Mouse (Mus musculus) liver, embryonic 14.5 days (tissue): ENCODE measurements around the gene Gas2l3. TPM values are rescaled to one million over a fixed set of nuclear protein-coding genes. Genes with fewer than 3 reads are reported as not detected.
A peak's percentile ranks its signal among the peaks of the same experiment; 100 is the strongest.

ENCODE experiments used
- ATAC-seq: fragments of 200-750 bp; cut with Nextera tagmentation; 2 replicates; pipeline ENCODE4 v1.8.0; 2017; ENCODE audit warnings: moderate number of reproducible peaks, mild to moderate bottlenecking, moderate library complexity; ENCODE audit not compliant: insufficient read depth
- DNase-seq, 3 experiments: peaks; one replicate each; pipeline ENCODE4 v3.0.0-alpha.2; 2012 to 2013; ENCODE audit warnings: low read depth in 3 of 3, low spot score in 3 of 3
- H3K27ac ChIP-seq: fragments of 300-500 bp; sonication (generic); 2 replicates; pipeline ENCODE4 v1.5.1; 2014; ENCODE audit warnings: moderate library complexity, mild to moderate bottlenecking, control low read depth, inconsistent platforms
- H3K27me3 ChIP-seq: fragments of 300-500 bp; sonication (generic); 2 replicates; pipeline ENCODE4 v1.6.1; 2014; ENCODE audit warnings: mild to moderate bottlenecking, low read length, moderate library complexity; ENCODE audit not compliant: control insufficient read depth, insufficient read depth
- H3K36me3 ChIP-seq: fragments of 300-500 bp; sonication (generic); replicated peaks from 2 replicates; pipeline ENCODE4 v1.6.1; 2014; ENCODE audit warnings: low read depth; ENCODE audit not compliant: control insufficient read depth, insufficient read depth
- H3K4me1 ChIP-seq, 2 experiments: fragments of 200-500 bp in 1 of 2; fragments of 300-500 bp in 1 of 2; sonication (generic) in 1 of 2; replicated peaks; 2 replicates each; pipeline ENCODE4 v1.6.1; 2012 to 2014; ENCODE audit warnings: antibody characterized with exemption in 1 of 2, inconsistent platforms in 1 of 2, low read length in 1 of 2; ENCODE audit not compliant: control insufficient read depth in 2 of 2, insufficient read depth in 2 of 2
- H3K4me2 ChIP-seq: fragments of 300-500 bp; sonication (generic); 2 replicates; pipeline ENCODE4 v1.6.1; 2014; ENCODE audit warnings: low read depth, mild to moderate bottlenecking, control low read depth, moderate library complexity
- H3K4me3 ChIP-seq, 2 experiments: fragments of 200-500 bp in 1 of 2; fragments of 300-500 bp in 1 of 2; sonication (generic) in 1 of 2; 2 replicates each; pipeline ENCODE4 v1.5.1; 2012 to 2014; ENCODE audit warnings: low read depth in 2 of 2, low read length in 2 of 2, mild to moderate bottlenecking in 2 of 2, control low read depth in 1 of 2, inconsistent platforms in 1 of 2, moderate library complexity in 1 of 2; ENCODE audit not compliant: insufficient read depth in 1 of 2
- H3K9ac ChIP-seq: fragments of 300-500 bp; sonication (generic); replicated peaks from 2 replicates; pipeline ENCODE4 v1.6.1; 2014; ENCODE audit warnings: mild to moderate bottlenecking, control low read depth, moderate library complexity
- H3K9me3 ChIP-seq: fragments of 300-500 bp; sonication (generic); 2 replicates; pipeline ENCODE4 v1.6.1; 2016; ENCODE audit warnings: low read length, mixed read lengths; ENCODE audit not compliant: control insufficient read depth
- CTCF ChIP-seq: IDR thresholded peaks from 2 replicates; pipeline ENCODE4 v1.5.1; 2016; ENCODE audit warnings: antibody characterized with exemption, low read depth, control low read depth
- EP300 ChIP-seq: IDR thresholded peaks from 2 replicates; pipeline ENCODE4 v1.6.1; 2016; ENCODE audit warnings: antibody characterized with exemption, low read depth
- WGBS: fragments of 180-500 bp; shearing (Covaris S2); extraction: QIAGEN DNeasy Blood & Tissue Kit; methylation state at CpG from one replicate; pipeline ENCODE4 v1.1.7; 2014; ENCODE audit not compliant: insufficient replicate concordance; 5-methylcytosine and 5-hydroxymethylcytosine counted together
- polyA plus RNA-seq, 2 experiments: library from polyadenylated mRNA; depleted of rRNA in 1 of 2; stranded (reverse) in 1 of 2; unstranded in 1 of 2; fragments of >200 nt; fragmentation: Nextera tagmentation in 1 of 2; extraction: Ambion mirVana in 1 of 2; gene quantifications; 2 replicates each; pipeline versions ENCODE4 v1.2.1 to v1.2.3; 2012 to 2014

Gene Gas2l3
- polyA plus RNA-seq, 2 experiments, result 2.7 to 3.6 TPM

DNA sequence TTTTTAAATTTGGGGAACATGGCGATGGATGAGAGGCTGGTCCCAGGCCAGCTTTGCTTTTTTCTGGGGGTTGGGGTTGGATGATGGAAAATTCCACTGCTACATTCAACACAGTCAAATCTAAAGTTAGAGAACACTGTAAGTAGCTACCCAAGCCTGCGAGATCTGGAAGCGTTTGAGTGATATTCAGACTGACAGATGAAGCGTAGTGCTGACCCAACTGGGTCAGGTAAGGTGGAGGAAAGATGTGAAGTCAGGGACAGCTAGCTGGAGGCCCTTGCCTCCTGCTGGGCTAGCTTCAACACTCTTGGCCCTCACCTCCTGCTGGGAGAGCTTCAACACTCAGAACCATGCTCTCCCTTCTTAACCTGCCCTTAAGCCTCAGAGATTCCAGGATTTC is 38.8 kb downstream of the Gas2l3 start:
- no peaks in the 10 kb centered on the region for H3K36me3 ChIP-seq
- no peak for ATAC-seq
- WGBS, result 68% methylated on average over 4 of the region's 4 CpGs
- H3K27ac ChIP-seq, result no peak overlapping the region
- DNase-seq, result no peak
- no peak overlapping the region for H3K4me2 ChIP-seq
- no peak overlapping the region for H3K4me3 ChIP-seq
- H3K9ac ChIP-seq, result no peak overlapping the region
- H3K27me3 ChIP-seq, result no peaks in the 10 kb centered on the region
- H3K4me1 ChIP-seq, result peaks cover 2 to 5% of the 10 kb centered on the region in 2 experiments
- no peaks in the 10 kb centered on the region; the same call in 1 of the 2 replicates for H3K9me3 ChIP-seq
- TF ChIP-seq CTCF (no peak), EP300 (no peak)

DNA sequence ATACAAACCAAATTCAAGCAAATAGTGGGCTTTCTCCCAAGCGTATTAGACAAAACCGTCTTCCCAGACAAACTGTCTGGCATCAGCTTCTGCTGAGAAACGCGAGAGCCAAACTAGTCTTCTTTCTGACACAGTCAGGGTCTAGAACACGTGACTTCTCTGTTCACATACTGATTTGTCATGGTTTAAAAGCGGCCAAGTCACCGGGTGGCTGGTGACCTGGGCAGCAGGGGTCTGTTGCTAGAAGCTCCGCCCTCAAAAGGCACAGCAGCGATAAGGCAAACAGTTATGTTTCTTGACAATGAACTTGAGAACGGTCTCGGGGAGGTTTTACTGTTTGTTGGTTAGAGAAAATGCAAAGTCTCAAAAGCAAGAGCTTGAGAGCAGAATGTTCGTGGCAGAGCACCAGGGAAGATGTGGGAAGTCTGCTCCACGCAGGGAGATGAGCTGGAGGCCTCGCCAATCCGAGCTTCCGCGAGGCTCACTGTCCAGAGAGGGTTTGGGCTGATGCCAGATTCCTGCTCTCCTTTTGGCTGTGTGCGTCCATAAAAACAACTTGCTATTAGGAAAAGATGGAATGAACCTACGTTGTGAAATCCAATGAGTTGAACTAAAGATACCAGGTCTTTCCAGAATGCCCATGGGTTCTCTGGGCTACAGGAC is 43.0 kb downstream of the Gas2l3 start:
- DNase-seq, result no peak
- no peak for ATAC-seq
- H3K27me3 ChIP-seq, result no peaks in the 10 kb centered on the region

DNA sequence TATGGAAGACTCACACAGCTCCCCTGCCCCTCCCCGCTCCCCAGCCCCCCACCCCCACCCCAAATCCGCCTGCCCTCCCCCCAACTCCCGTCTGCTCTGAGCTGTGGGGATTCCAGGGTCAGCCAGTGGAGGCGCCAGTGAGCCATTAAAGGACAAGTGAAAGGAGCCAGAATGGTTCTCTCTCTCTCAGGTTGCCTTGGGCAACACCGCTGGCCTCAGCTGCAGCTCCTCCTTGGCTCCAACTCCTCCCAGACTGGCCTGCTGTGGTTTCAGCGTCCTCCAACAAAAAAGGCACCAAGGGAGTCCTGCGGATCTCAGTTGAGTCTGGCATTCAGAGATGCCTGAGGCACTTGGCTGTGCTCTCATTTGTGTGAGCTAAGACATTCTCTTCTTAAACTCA is 47.9 kb downstream of the Gas2l3 start:
- no peak overlapping the region for H3K4me3 ChIP-seq
- no peaks in the 10 kb centered on the region; the same call in 1 of the 2 replicates for H3K9me3 ChIP-seq
- peak overlapping the region; percentile 38 for H3K4me2 ChIP-seq
- H3K27me3 ChIP-seq, result no peaks in the 10 kb centered on the region
- no peaks in the 10 kb centered on the region for H3K36me3 ChIP-seq
- TF ChIP-seq CTCF (peak; percentile 67), EP300 (no peak)
- no peak overlapping the region for H3K27ac ChIP-seq
- DNase-seq, result peak in 1 of 3 experiments; percentile 14
- 0 out of 4 replicates have a peak, but pooled peaks cover 0 to 1% of the 10 kb centered on the region in 2 experiments for H3K4me1 ChIP-seq
- H3K9ac ChIP-seq, result no peak overlapping the region
- ATAC-seq, result peak; percentile 37; the same call in 1 of the 2 replicates
- WGBS, result 1% methylated on average over 7 of the region's 7 CpGs

More for the DNA sequence above, 43.0 kb downstream of the Gas2l3 start:
- no peak overlapping the region for H3K4me3 ChIP-seq
- no peaks in the 10 kb centered on the region for H3K4me1 ChIP-seq
- WGBS, result 76% methylated on average over 19 of the region's 19 CpGs
- H3K36me3 ChIP-seq, result no peaks in the 10 kb centered on the region
- no peak for TF ChIP-seq EP300
- no peak for TF ChIP-seq CTCF
- H3K9ac ChIP-seq, result no peak overlapping the region
- no peaks in the 10 kb centered on the region; the same call in 1 of the 2 replicates for H3K9me3 ChIP-seq
- no peak overlapping the region for H3K27ac ChIP-seq
- no peak overlapping the region for H3K4me2 ChIP-seq

DNA sequence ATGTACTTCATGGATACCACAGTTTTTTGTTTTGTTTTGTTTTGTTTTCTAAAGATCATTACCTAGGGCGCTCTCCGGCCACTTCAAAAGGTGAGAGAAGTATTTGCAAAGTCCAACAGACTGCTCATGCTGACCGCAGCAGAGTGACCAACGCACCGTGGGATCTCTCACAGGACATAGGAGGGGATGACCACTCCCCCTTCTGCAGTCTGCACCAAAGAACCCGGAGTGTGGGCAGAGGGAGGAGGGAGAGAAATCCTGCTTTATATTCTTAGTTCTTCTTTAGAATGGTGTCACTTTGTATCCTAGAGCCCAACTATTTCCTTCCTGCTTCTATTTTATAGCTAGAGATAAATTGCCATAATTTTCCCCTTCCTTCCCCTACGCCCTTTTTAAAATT is 48.4 kb downstream of the Gas2l3 start:
- Histone ChIP-seq H3K9ac (no peak overlapping the region), H3K4me1 (0 out of 4 replicates have a peak, but pooled peaks cover 0 to 1% of the 10 kb centered on the region in 2 experiments), H3K4me2 (0 out of 2 replicates have a peak overlapping the region, but pooled peaks have one; percentile 38), H3K36me3 (no peaks in the 10 kb centered on the region), H3K27ac (no peak overlapping the region), H3K9me3 (no peaks in the 10 kb centered on the region; the same call in 1 of the 2 replicates), H3K4me3 (no peak overlapping the region), H3K27me3 (no peaks in the 10 kb centered on the region)
- TF ChIP-seq CTCF (no peak), EP300 (no peak)
- DNase-seq (no peak), ATAC-seq (no peak)
- 29% methylated on average over 7 of the region's 7 CpGs for WGBS

DNA sequence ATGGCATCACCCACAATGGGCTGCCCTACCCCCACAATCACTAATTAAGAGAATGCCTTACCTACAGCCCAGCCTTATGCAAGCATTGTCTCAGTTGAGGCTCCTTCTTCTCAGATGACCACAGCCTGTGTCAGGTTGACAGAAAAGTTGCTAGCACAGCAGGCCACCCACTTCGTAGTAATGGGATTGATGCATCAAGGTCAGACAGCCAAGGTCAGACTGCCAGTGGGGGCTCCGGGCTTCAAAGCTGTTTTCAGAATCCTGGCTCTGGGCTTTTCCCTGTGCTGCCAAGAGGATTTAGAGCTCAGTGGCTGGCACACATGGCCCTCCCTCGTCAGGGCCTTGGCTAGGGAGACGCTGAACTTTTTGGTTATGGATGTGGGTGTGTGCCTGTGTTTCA is 51.1 kb downstream of the Gas2l3 start:
- Histone ChIP-seq H3K9ac (no peak overlapping the region), H3K4me2 (no peak overlapping the region), H3K27ac (no peak overlapping the region), H3K27me3 (no peaks in the 10 kb centered on the region), H3K36me3 (no peaks in the 10 kb centered on the region), H3K4me1 (0 out of 4 replicates have a peak, but pooled peaks cover 0 to 1% of the 10 kb centered on the region in 2 experiments), H3K4me3 (no peak overlapping the region), H3K9me3 (no peaks in the 10 kb centered on the region)
- 62% methylated on average over 4 of the region's 4 CpGs for WGBS
- no peak for TF ChIP-seq EP300
- no peak for TF ChIP-seq CTCF
- DNase-seq, result no peak
- ATAC-seq, result no peak
